Mouse (Mus musculus) bone marrow, adult 2 months (tissue): ENCODE measurements around the gene Taok3. TPM values are rescaled to one million over a fixed set of nuclear protein-coding genes. Genes with fewer than 3 reads are reported as not detected.

Experiments
- H3K27ac ChIP-seq: fragments of 200-500 bp; 2 replicates; pipeline ENCODE4 v1.5.1; 2012; ENCODE audit warnings: low read depth, mild to moderate bottlenecking, control low read depth, inconsistent platforms, low read length; ENCODE audit not compliant: control insufficient read depth, poor library complexity, insufficient read depth
- H3K4me1 ChIP-seq: fragments of 200-500 bp; 2 replicates; pipeline ENCODE4 v1.6.1; 2011; ENCODE audit warnings: low read length; ENCODE audit not compliant: control insufficient read depth, insufficient read depth
- H3K4me3 ChIP-seq: fragments of 200-500 bp; replicated peaks from 2 replicates; pipeline ENCODE3; 2011; ENCODE audit warnings: mild to moderate bottlenecking, low read depth, low read length, control low read depth; ENCODE audit not compliant: control insufficient read depth
- CTCF ChIP-seq: fragments of 200-500 bp; IDR thresholded peaks from 2 replicates; pipeline ENCODE4 v1.5.1; 2011; ENCODE audit warnings: low read length, control low read depth; ENCODE audit not compliant: control insufficient read depth, insufficient read depth
- POLR2A ChIP-seq: fragments of 200-500 bp; IDR thresholded peaks from 2 replicates; pipeline ENCODE4 v1.6.1; 2011; ENCODE audit warnings: low read depth, mild to moderate bottlenecking, control low read depth, low read length, borderline replicate concordance; ENCODE audit not compliant: control insufficient read depth
- WGBS: fragments of 180-500 bp; shearing (Covaris S2); methylation state at CpG from one replicate; pipeline ENCODE4 v1.1.7; 2018; 5-methylcytosine and 5-hydroxymethylcytosine counted together
- polyA plus RNA-seq: library from polyadenylated mRNA; stranded (reverse); fragments of >200 nt; gene quantifications from 2 replicates; pipeline ENCODE4 v1.2.4, GENCODE M21; 2011; ENCODE audit warnings: low replicate concordance; ENCODE audit not compliant: missing spikeins, insufficient read depth, insufficient read length

The Taok3 gene
- polyA plus RNA-seq, 1 experiment: 47.6 TPM

DNA sequence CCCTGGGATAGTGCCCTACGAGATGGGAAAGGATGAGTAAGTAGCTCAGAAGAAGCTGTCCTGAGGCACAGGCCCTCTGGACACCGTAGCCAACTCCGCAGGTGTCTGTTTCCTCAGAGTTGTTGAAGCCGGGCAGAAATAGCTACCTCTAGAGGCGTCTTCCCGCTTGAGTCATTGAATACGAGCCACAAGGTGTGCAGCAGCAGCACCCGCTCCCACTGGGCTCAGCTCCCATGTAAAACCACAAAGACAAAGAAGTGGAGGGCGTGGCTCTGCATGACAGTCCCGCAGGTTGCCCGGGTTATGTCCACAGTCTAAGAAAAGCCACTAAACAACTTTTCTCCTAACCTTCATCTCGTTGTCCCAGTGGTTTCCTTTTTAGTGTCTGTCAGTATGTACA is 111.1 kb downstream of the Taok3 start:
- TF ChIP-seq CTCF: no peak
- TF ChIP-seq POLR2A: no peak
- 82% methylated on average over 12 of the region's 12 CpGs for WGBS
- Histone ChIP-seq H3K4me3 (no peak overlapping the region), H3K4me1 (no peaks in the 10 kb centered on the region), H3K27ac (no peak overlapping the region)

DNA sequence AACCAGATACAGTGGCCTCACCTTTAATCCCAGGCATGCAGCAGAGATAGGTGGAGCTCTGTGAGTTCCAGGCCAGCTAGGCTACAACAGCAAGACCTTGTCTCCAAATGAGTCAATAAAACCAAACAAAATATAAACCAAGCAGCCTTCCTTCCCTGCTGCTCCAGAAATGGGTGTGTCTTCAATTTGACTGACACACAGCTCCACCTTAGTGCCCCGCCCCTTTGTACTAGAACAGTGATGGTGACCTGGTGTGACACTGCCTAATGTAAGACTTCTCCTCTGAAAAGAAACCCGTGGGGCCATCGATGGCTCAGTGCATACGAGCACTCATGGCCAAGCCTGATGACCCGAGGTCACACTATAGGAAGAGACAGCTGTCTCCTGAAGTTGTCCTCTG is 116.6 kb downstream of the Taok3 start:
- no peak for TF ChIP-seq CTCF
- no peak for TF ChIP-seq POLR2A
- WGBS: 91% methylated on average over 5 of the region's 5 CpGs
- Histone ChIP-seq H3K4me1 (no peaks in the 10 kb centered on the region), H3K27ac (no peak overlapping the region), H3K4me3 (no peak overlapping the region)

DNA sequence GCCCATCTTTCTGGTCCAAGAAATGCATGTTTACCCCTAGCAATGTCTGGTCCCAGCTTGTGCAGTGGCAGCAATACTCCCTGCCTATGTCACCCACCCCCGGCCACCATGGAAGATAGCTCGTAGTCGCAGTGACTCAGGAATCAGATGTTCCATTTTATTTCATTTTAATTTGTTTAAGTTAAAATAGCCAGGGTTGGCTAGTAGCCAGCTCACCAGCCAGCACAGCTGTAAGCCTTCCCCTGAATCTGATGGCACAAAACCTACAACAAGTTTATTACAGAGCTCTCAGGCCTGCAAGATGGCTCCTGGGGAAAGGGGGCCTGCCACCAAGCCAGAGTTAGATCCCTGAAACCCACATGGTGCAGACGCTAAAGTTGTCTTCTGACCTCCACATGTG is 119.2 kb downstream of the Taok3 start:
- WGBS: 89% methylated on average over 4 of the region's 4 CpGs
- H3K4me1 ChIP-seq: no peaks in the 10 kb centered on the region
- no peak overlapping the region for H3K4me3 ChIP-seq
- TF ChIP-seq CTCF (no peak), POLR2A (no peak)
- H3K27ac ChIP-seq: no peak overlapping the region

DNA sequence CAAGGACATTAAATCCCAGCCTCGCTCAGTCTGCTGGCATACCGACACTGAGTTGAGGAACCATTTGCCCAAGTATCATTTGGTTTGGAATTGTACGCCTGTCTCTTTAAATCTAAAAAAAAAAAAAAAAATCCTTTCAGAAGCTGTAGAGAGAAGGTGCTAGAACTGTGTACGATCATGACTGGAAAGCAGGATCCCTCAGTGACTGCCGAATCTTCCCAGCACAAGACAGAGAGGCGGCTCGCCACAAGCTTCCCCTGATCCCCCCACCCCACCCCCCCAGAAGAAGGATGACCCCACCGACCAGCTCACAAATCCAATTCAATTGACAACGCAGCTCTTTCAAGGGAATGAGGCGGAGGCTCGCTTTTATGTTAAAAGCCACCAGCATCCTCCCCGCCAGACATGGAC is 120.4 kb downstream of the Taok3 start:
- TF ChIP-seq CTCF (no peak), POLR2A (no peak)
- 88% methylated on average over 12 of the region's 12 CpGs for WGBS
- Histone ChIP-seq H3K27ac (no peak overlapping the region), H3K4me1 (no peaks in the 10 kb centered on the region), H3K4me3 (no peak overlapping the region)

DNA sequence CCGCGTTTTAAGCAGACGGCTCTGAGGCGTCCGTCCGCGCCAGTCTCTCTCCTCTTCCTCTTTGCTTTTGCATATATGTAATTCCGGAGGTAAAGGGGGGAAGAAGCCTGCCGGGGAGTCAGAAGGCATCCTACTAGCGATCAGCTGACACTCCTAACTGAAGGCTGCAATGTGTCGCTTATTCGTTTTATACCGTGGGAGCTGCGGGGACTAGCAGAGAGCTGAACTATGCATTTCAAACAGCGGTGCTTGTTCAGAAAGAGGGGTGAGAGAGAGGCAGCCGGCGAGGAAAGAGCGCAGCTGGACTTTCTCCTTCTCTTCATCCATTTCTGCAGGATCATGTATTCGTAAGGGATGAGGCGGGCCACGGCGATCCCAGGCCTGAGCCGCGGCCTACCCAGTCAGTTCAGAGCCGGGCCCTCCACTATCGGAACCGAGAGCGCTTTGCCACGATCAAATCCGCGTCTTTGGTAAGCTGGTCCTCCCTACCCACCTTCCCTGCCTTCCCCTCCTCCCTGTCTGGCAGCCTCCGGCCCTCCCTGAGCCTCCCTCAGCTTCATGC is 120.9 kb downstream of the Taok3 start:
- WGBS: 88% methylated on average over 32 of the region's 32 CpGs
- Histone ChIP-seq H3K4me1 (no peaks in the 10 kb centered on the region), H3K27ac (no peak overlapping the region), H3K4me3 (no peak overlapping the region)
- TF ChIP-seq POLR2A (no peak), CTCF (no peak)

DNA sequence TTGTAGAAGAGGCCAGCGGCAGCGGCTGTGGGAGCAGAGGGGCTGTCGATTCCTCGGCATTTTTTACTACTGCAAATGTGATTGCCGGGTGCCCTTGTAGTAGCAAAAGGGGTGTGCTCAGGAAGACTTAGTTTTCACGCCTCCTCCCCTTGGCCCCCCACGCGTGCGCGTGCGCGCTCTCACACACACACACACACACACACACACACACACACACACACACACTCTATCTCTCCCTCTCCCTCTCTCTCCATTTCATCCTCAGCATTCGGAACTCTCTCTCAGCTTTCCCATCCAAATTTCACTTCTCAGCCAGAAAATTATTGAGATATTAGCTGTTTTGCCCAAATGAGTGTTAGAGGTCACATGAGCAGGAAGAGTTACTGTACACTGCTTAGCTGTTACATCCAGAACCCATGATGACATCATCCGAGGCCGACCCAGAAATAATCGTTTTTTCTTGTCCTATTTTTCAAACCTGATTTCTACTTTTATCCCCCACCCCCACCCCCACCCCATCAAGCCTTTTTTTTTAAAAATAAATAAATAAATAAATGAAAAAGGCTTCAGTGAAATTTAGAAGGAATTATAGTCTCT is 122.1 kb downstream of the Taok3 start:
- Histone ChIP-seq H3K4me3 (no peak overlapping the region), H3K27ac (no peak overlapping the region), H3K4me1 (no peaks in the 10 kb centered on the region)
- WGBS: 92% methylated on average over 16 of the region's 16 CpGs
- TF ChIP-seq CTCF: no peak
- TF ChIP-seq POLR2A: no peak

DNA sequence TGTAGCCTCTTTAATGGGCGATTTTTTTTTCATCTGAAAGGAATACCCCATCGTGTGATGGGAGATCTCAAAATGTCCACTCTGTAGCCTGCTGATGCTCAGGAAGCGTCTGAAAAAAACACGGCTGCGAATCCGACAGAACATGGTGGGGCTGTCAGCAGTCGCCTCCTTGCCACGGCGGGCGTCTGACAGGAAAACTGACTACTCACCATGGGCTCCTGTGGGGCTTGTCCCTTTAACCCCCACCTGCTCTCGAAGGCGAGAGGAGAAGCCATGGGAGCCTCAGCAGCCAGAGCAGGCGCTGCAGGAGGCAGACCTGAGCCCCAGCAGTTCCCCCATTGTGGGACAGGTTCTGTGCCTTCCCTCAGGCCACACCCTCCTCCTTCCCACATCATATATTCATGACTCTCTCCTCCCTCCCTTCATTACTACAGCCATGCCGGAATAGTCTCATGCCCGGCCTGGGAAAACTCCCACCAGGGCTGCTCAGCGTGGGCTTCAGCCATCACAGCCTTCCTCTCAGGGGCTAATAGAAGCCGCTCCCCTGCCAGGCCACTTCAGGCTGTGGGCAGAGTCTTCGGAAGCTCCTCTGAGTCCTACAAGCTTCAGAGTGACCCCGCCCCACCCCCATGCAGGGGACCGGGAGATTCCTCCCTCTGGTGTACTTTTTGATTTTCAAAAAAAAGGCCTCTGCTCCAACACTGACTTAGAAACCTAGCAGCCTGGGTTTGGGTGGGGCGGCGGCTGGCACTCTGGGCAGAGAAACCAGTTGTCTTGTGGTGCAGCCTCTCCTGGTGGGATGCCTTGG is 122.9 kb downstream of the Taok3 start:
- Histone ChIP-seq H3K27ac (no peak overlapping the region), H3K4me1 (no peaks in the 10 kb centered on the region), H3K4me3 (no peak overlapping the region)
- WGBS: 92% methylated on average over 22 of the region's 22 CpGs
- no peak for TF ChIP-seq CTCF
- no peak for TF ChIP-seq POLR2A

DNA sequence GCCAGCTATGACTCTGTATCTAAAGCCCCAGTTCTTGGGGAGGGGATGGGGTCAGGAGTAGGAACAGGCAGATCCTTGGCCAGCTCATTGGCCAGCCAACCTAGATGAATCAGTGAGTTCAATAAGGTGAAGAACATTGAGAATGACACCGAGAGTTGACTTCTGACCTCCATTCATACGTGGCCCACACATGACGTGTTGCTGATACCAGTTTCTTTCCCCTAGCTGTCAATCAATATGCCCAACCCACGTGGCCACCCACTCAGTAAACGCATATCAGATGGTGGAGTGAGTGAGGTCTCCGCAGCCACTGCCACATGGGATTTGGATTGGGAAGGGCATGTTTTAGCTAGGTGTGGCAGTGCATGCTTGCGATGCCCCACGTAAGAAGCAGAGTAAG is 125.2 kb downstream of the Taok3 start:
- TF ChIP-seq POLR2A: no peak
- TF ChIP-seq CTCF: no peak
- Histone ChIP-seq H3K27ac (no peak overlapping the region), H3K4me3 (no peak overlapping the region), H3K4me1 (no peaks in the 10 kb centered on the region)
- 85% methylated on average over 8 of the region's 8 CpGs for WGBS
